Mouse (Mus musculus) neural tube, embryonic 13.5 days (tissue): Measurements from ENCODE around the gene Ddx59. TPM values are rescaled to one million over a fixed set of nuclear protein-coding genes. Genes with fewer than 3 reads are reported as not detected.

Experiments used
- ATAC-seq: fragments of 200-750 bp; cut with Nextera tagmentation; 2 replicates; pipeline ENCODE4 v1.8.0; 2017; ENCODE audit warnings: low read depth, mild to moderate bottlenecking, moderate TSS enrichment, moderate library complexity
- H3K27ac ChIP-seq: fragments of 300-500 bp; sonication (generic); replicated peaks from 2 replicates; pipeline ENCODE4 v1.5.1; 2015; ENCODE audit warnings: moderate library complexity, mild to moderate bottlenecking, inconsistent platforms
- H3K27me3 ChIP-seq: fragments of 300-500 bp; sonication (generic); 2 replicates; pipeline ENCODE4 v1.6.1; 2015; ENCODE audit warnings: mild to moderate bottlenecking, inconsistent platforms
- H3K36me3 ChIP-seq: fragments of 300-500 bp; sonication (generic); 2 replicates; pipeline ENCODE4 v1.6.1; 2015; ENCODE audit warnings: mild to moderate bottlenecking, inconsistent platforms
- H3K4me1 ChIP-seq: fragments of 300-500 bp; sonication (generic); replicated peaks from 2 replicates; pipeline ENCODE4 v1.6.1; 2015; ENCODE audit warnings: inconsistent platforms
- H3K4me2 ChIP-seq: fragments of 300-500 bp; sonication (generic); 2 replicates; pipeline ENCODE4 v1.6.1; 2015; ENCODE audit warnings: inconsistent platforms, mild to moderate bottlenecking, moderate library complexity
- H3K4me3 ChIP-seq: fragments of 300-500 bp; sonication (generic); 2 replicates; pipeline ENCODE4 v1.5.1; 2015; ENCODE audit warnings: mild to moderate bottlenecking, inconsistent platforms
- H3K9ac ChIP-seq: fragments of 300-500 bp; sonication (generic); 2 replicates; pipeline ENCODE4 v1.6.1; 2015; ENCODE audit warnings: moderate library complexity, mild to moderate bottlenecking, inconsistent platforms
- H3K9me3 ChIP-seq: fragments of 300-500 bp; sonication (generic); 2 replicates; pipeline ENCODE4 v1.6.1; 2016; ENCODE audit warnings: inconsistent platforms
- WGBS: fragments of 180-500 bp; shearing (Covaris S2); methylation state at CpG from one replicate; pipeline ENCODE4 v1.1.7; 2015; 5-methylcytosine and 5-hydroxymethylcytosine counted together
- polyA plus RNA-seq: library from polyadenylated mRNA; unstranded; fragments of >200 nt; fragmentation: Nextera tagmentation; extraction: Ambion mirVana; gene quantifications from 2 replicates; pipeline ENCODE4 v1.2.1, GENCODE M21; 2015

Ddx59 gene
- polyA plus RNA-seq, 1 experiment from 2014 or later = 16.6 TPM

DNA sequence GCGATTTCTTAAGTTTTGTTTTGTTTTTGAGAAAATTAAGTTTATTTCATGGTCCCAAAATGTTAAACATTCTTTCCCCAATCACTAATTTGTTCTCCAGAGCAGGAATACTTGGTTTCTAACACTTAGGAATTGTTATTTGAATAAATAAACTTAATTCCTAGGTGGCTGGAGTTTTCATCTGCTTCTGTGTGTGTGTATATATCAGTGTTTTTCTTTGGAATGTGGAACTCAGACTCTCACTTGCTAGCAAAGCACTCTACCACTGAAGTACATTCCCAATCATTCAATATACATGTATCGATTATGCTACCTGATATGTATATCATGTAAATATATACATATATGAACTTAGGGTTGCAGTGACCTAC lies 670 bp downstream of the Ddx59 start:
- Histone ChIP-seq H3K4me2 (peak overlapping the region; percentile 59), H3K4me3 (peak overlapping the region; percentile 66), H3K9ac (peak overlapping the region; percentile 87; the same call in 1 of the 2 replicates), H3K9me3 (no peaks in the 10 kb centered on the region), H3K36me3 (peaks cover 9% of the 10 kb centered on the region; the same call in 1 of the 2 replicates), H3K27me3 (no peaks in the 10 kb centered on the region), H3K27ac (no peak overlapping the region), H3K4me1 (peaks cover 9% of the 10 kb centered on the region)
- WGBS = 43% methylated on average over 2 of the region's 2 CpGs
- no peak for ATAC-seq

DNA sequence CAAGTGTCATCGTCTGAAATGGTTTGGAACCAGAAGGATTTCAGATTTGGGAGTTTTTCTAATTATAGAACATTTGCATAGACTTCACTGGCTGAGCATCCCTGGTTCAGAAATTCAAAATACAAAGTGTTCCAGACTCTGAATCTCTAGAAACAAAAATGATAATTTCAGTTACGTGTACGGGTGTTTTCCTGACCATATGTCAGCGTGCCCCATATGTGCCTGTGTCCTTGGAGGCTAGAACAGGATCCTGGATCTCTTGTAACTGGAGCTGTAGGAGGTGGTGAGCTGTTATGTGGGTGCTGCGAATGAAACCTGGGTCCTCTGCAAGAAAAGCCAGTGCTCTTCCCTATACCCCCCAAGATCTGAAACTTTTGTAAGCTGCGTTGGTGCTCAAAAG lies 3.3 kb downstream of the Ddx59 start:
- Histone ChIP-seq H3K27me3 (no peaks in the 10 kb centered on the region), H3K4me2 (no peak overlapping the region), H3K4me3 (no peak overlapping the region), H3K9ac (no peak overlapping the region), H3K36me3 (peaks cover 21% of the 10 kb centered on the region), H3K9me3 (no peaks in the 10 kb centered on the region), H3K4me1 (peaks cover 9% of the 10 kb centered on the region), H3K27ac (no peak overlapping the region)
- 94% methylated on average over 6 of the region's 6 CpGs for WGBS
- ATAC-seq = no peak

DNA sequence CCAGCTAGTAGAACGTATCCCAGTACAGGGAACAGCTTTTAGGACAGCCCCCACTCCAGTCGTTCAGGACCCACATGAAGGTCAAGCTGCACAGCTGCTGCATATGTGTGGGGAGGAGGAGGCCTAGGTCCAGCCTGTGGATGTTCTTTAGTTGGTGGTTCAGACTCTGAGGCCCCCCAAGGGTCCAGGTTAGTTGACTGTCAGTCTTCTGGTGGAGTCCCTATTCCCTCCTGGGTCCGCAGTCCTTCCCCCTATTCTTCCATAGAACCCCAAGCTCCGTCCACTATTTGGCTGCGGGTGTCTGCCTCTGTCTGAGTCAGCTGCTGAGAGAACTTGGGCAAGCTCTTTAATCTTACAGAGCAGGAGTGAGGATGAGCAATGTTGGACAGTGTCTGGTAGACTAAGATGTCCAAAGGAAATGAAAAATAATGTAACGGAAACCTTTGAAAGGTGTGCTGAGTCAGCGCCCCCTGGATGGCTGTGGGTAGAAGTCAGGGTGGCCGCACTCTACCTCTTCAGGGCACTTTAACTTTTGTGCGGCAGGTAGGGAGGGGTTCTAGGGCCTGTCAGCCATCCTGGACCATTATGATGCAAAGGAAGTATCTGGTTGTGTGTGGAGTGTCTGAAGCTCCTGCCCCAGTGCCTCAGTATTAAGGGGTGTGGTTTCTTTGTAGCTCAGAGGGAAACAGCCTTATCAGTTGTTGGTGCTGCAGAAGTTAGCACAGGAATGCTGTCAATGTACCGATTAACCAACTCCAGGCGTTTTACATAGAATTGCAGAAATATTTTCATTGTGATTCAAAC lies 12.3 kb downstream of the Ddx59 start:
- H3K27me3 ChIP-seq = no peaks in the 10 kb centered on the region
- no peak overlapping the region for H3K4me2 ChIP-seq
- no peaks in the 10 kb centered on the region; the same call in 1 of the 2 replicates for H3K4me1 ChIP-seq
- H3K4me3 ChIP-seq = no peak overlapping the region
- no peak overlapping the region for H3K27ac ChIP-seq
- ATAC-seq = no peak
- WGBS = 77% methylated on average over 11 of the region's 11 CpGs
- H3K9me3 ChIP-seq = no peaks in the 10 kb centered on the region
- H3K9ac ChIP-seq = no peak overlapping the region
- 0 out of 2 replicates have a peak, but pooled peaks cover 3% of the 10 kb centered on the region for H3K36me3 ChIP-seq

DNA sequence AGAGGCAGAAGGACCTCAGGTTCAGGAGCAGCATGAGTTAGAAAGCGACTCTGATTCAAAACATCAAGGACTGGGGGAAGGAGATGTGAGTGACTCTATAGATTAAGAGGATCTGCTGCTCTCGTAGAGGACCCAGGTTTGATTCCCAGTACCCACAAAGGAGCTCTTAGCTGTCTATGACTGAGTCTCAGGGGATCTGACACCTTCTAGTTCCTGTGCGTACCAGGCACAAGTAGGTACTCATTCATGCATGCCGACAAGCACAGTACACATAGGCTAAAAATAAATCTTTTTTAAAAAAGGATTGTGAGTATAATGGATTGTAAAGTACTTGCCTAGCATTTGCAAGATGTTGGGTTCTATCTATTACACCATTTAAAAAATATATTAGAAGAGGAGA lies 13.9 kb downstream of the Ddx59 start:
- Histone ChIP-seq H3K9ac (no peak overlapping the region), H3K27me3 (no peaks in the 10 kb centered on the region), H3K9me3 (no peaks in the 10 kb centered on the region), H3K4me2 (no peak overlapping the region), H3K4me3 (no peak overlapping the region), H3K4me1 (no peaks in the 10 kb centered on the region; the same call in 1 of the 2 replicates), H3K27ac (no peak overlapping the region), H3K36me3 (peaks cover 14% of the 10 kb centered on the region; the same call in 1 of the 2 replicates)
- WGBS = 84% methylated on average over 4 of the region's 4 CpGs
- ATAC-seq = no peak

DNA sequence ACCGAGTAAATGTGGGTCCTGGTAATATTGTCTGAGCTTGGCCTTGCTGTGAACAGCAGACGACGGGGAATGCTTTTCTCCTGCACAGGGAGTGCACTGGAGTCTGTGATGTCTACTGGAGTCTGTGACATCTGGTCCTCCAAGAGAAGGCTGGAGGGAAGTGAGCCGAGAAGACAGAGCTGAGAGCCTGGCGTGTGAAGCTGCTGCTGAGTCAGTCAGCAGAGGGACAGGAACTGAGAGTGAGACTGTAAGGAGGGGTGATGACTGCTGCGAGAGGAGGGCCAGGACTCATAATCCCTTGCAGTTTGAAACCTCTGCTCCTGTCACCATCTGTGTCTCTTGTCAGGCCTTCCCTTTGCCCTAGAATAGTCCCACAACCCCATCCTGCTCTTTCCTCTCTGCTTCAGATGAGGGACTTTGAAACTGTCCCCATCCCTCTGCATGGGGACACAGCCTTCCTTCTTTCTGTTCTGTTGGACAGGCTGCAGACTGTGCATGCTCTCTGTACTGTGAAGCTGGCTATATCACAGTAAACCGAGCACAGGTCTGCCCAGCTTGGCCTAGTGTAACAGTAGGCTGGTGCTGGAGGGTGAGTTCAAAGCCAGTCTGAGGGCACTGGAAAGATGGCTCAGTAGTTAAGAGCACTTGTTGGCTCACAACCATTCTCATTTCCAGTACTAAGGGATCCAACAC lies 15.2 kb downstream of the Ddx59 start:
- Histone ChIP-seq H3K27me3 (no peaks in the 10 kb centered on the region), H3K27ac (no peak overlapping the region), H3K36me3 (peaks cover 21% of the 10 kb centered on the region), H3K4me3 (no peak overlapping the region), H3K9me3 (no peaks in the 10 kb centered on the region), H3K4me2 (no peak overlapping the region), H3K4me1 (no peaks in the 10 kb centered on the region; the same call in 1 of the 2 replicates), H3K9ac (no peak overlapping the region)
- WGBS = 72% methylated on average over 7 of the region's 7 CpGs
- no peak for ATAC-seq

DNA sequence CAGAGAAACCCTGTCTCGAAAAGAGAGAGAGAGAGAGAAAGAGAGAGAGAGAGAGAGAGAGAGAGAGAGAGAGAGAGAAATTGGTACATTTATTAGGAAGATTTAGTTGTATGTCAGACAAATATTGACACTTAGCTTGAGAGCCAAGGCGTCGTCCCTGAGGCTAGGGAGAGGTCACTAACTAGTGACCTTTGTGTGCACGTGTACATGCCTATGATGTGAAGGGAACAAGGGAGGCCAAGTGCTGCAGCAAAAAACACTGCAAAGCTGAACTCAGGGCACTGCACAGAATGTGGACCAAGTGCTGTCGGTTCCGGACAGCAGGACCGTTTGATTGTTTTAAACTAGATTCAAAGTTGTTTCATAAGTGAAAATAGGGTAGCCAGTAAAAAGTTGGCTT lies 25.7 kb downstream of the Ddx59 start:
- Histone ChIP-seq H3K9me3 (no peaks in the 10 kb centered on the region), H3K4me2 (no peak overlapping the region), H3K27me3 (no peaks in the 10 kb centered on the region), H3K36me3 (peaks cover 5% of the 10 kb centered on the region; the same call in 1 of the 2 replicates), H3K27ac (no peak overlapping the region), H3K4me3 (no peak overlapping the region), H3K9ac (no peak overlapping the region), H3K4me1 (no peaks in the 10 kb centered on the region)
- WGBS = 79% methylated on average over 7 of the region's 7 CpGs
- no peak for ATAC-seq

DNA sequence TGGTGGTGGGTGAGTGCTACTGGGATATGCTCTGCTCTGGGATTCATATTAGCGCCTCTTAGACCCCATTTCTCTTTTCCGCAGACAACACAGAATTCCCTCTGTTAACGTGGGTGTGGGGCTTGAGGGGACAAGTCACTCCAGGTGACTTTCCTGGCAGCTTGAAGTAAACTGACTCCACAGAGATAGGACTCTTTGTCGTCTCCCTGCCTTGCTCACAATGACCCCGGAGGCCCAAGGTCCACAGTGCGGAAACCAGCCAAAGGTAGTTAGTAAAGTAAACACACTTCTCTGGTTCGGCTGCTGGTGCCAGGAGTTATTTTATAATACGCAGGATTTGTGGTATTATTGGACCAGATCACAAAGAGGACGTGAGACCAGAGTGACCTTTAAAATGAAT lies 27.7 kb downstream of the Ddx59 start:
- Histone ChIP-seq H3K4me1 (no peaks in the 10 kb centered on the region), H3K36me3 (0 out of 2 replicates have a peak, but pooled peaks cover 3% of the 10 kb centered on the region), H3K4me2 (no peak overlapping the region), H3K4me3 (no peak overlapping the region), H3K27me3 (no peaks in the 10 kb centered on the region), H3K9ac (no peak overlapping the region), H3K27ac (no peak overlapping the region), H3K9me3 (no peaks in the 10 kb centered on the region)
- 78% methylated on average over 9 of the region's 9 CpGs for whole genome bisulfite sequencing
- ATAC-seq = no peak

DNA sequence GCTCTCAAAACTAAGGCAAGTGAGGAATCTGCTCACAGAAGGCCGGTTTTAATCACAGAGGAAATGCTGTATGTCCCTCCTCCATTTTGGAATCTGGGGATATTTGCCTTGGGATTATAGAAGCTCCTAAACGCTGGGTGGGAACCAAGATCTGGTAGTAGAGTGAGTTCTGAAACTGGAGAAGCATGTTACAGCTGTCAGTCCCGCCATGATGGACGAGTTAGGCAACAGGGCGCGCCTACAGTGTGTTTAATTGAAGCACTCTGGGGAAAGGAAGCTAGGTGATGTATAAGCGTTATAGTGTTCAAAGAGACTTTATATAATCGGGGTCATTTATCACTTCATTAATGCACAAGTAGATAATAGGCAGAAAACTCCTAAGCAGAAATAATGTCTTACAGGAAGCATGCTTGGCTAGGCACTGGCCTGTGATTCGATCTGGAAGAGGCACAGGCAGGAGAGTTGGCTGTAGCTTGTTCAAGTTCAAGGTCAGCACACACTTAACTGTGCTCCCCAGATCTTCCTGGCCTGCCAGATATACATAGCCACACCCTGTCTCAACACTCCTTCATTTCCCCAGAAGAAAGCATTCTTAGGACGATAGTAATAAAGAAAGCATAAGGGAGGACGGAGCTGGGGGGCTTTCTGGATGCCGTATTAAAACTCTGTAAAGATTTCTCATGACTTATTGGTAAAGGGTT lies 29.6 kb downstream of the Ddx59 start:
- no peak overlapping the region for H3K4me3 ChIP-seq
- no peaks in the 10 kb centered on the region for H3K4me1 ChIP-seq
- no peaks in the 10 kb centered on the region for H3K36me3 ChIP-seq
- no peak for ATAC-seq
- no peak overlapping the region for H3K9ac ChIP-seq
- H3K4me2 ChIP-seq = no peak overlapping the region
- H3K9me3 ChIP-seq = no peaks in the 10 kb centered on the region
- H3K27ac ChIP-seq = no peak overlapping the region
- H3K27me3 ChIP-seq = no peaks in the 10 kb centered on the region
- 85% methylated on average over 12 of the region's 12 CpGs for WGBS

DNA sequence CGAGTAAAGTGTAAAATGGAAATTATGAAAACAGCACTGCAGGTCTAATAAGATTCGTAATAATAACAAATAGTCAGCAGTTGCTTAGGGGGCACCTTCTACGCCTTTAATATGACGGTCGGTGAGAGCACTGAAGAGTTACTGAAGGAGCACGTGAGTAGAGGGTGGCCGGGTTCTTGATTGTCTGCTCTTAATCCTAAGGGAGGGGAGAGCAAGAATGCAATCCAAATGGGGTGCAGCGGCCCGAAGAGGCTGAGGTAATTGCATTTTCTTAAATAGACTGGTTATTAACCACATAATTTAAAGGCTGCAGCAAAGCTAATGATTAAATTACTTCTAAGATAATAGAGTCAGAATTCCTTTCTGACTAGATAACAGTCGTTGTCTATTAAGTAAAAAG lies 31.9 kb downstream of the Ddx59 start:
- no peak overlapping the region for H3K27ac ChIP-seq
- no peak overlapping the region for H3K4me3 ChIP-seq
- no peaks in the 10 kb centered on the region for H3K4me1 ChIP-seq
- H3K4me2 ChIP-seq = no peak overlapping the region
- WGBS = 64% methylated on average over 10 of the region's 10 CpGs
- no peaks in the 10 kb centered on the region for H3K36me3 ChIP-seq
- H3K27me3 ChIP-seq = no peaks in the 10 kb centered on the region
- peak; percentile 65; the same call in 1 of the 2 replicates for ATAC-seq
- H3K9ac ChIP-seq = no peak overlapping the region
- H3K9me3 ChIP-seq = no peaks in the 10 kb centered on the region

DNA sequence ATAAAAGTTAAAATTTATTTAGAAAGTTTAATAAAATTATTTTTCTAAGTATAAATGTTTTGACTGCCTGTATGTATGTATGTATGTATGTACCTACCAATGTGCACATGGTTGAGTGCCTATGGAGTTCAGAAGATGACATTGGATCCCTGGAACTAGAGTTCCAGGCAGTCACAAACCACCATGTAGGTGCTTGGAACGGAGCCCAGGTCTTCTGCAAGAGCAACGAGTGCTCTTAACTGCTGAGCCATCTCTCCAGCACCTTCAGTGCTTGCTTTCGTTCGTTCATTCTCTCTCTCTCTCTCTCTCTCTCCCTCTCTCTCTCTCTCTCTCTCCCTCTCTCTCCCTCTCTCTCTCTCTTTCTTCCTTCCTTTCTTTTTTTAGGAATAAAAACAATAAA lies 32.3 kb downstream of the Ddx59 start:
- 74% methylated on average over 4 of the region's 4 CpGs for WGBS
- Histone ChIP-seq H3K27ac (no peak overlapping the region), H3K4me1 (no peaks in the 10 kb centered on the region), H3K9me3 (no peaks in the 10 kb centered on the region), H3K27me3 (no peaks in the 10 kb centered on the region), H3K9ac (no peak overlapping the region), H3K4me2 (no peak overlapping the region), H3K4me3 (no peak overlapping the region), H3K36me3 (no peaks in the 10 kb centered on the region)
- ATAC-seq = no peak

DNA sequence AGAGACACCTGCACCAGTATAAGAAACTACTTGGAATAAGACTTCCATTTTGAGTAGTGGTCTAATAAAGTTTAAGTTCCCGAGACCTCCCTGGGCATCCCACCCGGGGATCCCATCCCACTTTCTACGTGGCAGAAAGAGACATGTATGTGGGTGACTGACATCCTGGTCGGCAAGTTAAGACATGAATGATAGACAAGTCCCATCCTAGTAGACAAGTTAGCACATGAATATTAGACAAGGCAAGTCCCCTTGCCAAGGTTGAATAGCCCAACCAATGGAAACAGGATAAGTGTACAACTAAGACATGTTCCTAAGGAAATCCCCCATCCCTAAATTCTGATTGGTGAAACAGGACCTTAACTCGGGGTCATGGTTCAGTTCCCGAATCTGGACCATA lies 34.5 kb downstream of the Ddx59 start:
- H3K4me1 ChIP-seq = no peaks in the 10 kb centered on the region
- H3K4me2 ChIP-seq = no peak overlapping the region
- H3K36me3 ChIP-seq = no peaks in the 10 kb centered on the region
- no peak overlapping the region for H3K4me3 ChIP-seq
- 93% methylated on average over 6 of the region's 6 CpGs for WGBS
- H3K9me3 ChIP-seq = no peaks in the 10 kb centered on the region
- H3K27ac ChIP-seq = no peak overlapping the region
- no peaks in the 10 kb centered on the region for H3K27me3 ChIP-seq
- no peak for ATAC-seq
- no peak overlapping the region for H3K9ac ChIP-seq

DNA sequence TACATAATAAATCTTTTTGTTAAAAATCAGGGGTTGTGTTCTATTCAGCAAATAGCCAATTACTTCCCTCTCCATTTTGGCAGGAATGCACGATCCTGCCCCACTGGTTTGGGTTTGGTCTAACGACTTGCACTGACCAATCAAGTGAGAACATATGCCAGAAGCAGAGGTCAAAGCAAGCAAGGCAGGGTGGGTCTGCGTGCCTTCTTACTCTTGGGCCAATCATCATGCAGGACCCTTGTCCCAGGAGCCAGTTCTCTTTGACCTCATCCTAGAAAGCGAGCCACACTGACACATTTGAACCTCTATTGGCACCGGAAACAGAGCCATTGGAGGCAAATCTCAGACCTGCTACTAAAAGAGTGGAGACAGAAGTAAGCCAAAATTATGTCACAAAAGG lies 35.1 kb downstream of the Ddx59 start:
- Histone ChIP-seq H3K36me3 (no peaks in the 10 kb centered on the region), H3K9ac (no peak overlapping the region), H3K4me3 (no peak overlapping the region), H3K4me1 (no peaks in the 10 kb centered on the region), H3K27ac (no peak overlapping the region), H3K9me3 (no peaks in the 10 kb centered on the region), H3K4me2 (no peak overlapping the region), H3K27me3 (no peaks in the 10 kb centered on the region)
- 90% methylated on average over 5 of the region's 5 CpGs for WGBS
- no peak for ATAC-seq
